Mouse (Mus musculus): ENCODE results near the gene Smpd1. TPM values are rescaled to one million over a fixed set of nuclear protein-coding genes. Genes with fewer than 3 reads are reported as not detected.

Smpd1 gene
- polyA plus RNA-seq, 1 experiment from 2014 or later, result 40.8 TPM

DNA sequence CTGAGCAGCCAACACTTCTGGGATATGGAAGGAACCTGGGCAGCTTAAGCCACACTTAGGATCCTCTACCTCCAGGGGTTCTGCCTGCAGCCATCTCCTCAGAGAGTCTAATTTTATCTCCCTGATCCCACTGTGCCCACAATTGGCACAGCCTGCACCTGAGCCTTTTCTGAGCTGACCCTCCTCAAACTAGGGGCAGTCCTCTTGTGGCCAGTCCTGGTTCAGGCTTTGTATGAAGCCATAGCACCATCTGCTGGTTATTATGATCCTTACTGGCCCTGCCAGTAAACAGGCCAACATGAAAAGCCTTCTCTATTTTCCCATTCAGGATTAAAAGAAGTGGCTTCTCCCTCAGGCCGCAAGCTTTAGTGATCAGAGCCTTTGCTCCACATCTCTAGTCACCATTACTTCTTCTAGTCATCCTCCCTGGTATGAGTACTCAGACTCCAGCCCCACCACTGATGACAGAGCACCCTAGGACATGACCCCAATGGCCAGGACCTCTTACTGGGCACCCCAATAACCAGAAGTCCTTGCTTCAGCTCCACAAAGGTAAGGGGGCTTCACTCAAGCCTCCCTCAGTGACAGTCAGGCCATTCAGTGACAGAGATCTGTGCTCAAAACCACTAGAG, 26.7 kb upstream of the Smpd1 start:
- no peaks in the 10 kb centered on the region for H3K27me3 ChIP-seq
- ATAC-seq (ENCODE audit: low FRiP score, low read depth), result peak; percentile 71; the same call in 1 of the 2 replicates
- 62% methylated on average over 1 of the region's 1 CpGs for WGBS
- H3K4me2 ChIP-seq (replicated peaks), result no peak overlapping the region
- no peak overlapping the region for H3K4me3 ChIP-seq
- no peaks in the 10 kb centered on the region for H3K36me3 ChIP-seq
- no peaks in the 10 kb centered on the region for H3K9me3 ChIP-seq
- no peak overlapping the region for H3K27ac ChIP-seq
- H3K4me1 ChIP-seq, result no peaks in the 10 kb centered on the region
- H3K9ac ChIP-seq, result no peak overlapping the region

GRCm38 (mm10) chr7:105528094-105528493, 26.1 kb upstream of the Smpd1 start:
- 79% methylated on average over 4 of the region's 4 CpGs for WGBS
- Histone ChIP-seq H3K4me2 (replicated peaks) (no peak overlapping the region), H3K9me3 (no peaks in the 10 kb centered on the region), H3K36me3 (no peaks in the 10 kb centered on the region), H3K4me1 (no peaks in the 10 kb centered on the region), H3K27me3 (no peaks in the 10 kb centered on the region), H3K9ac (no peak overlapping the region), H3K4me3 (no peak overlapping the region), H3K27ac (no peak overlapping the region)
- no peak for ATAC-seq (ENCODE audit: low FRiP score, low read depth)

GRCm38 (mm10) chr7:105534162-105534561, 20.0 kb upstream of the Smpd1 start:
- Histone ChIP-seq H3K9ac (no peak overlapping the region), H3K4me2 (replicated peaks) (no peak overlapping the region), H3K9me3 (no peaks in the 10 kb centered on the region), H3K36me3 (no peaks in the 10 kb centered on the region), H3K4me3 (no peak overlapping the region), H3K27ac (no peak overlapping the region), H3K4me1 (no peaks in the 10 kb centered on the region), H3K27me3 (no peaks in the 10 kb centered on the region)
- 92% methylated on average over 3 of the region's 3 CpGs for WGBS
- ATAC-seq (ENCODE audit: low FRiP score, low read depth), result no peak

DNA sequence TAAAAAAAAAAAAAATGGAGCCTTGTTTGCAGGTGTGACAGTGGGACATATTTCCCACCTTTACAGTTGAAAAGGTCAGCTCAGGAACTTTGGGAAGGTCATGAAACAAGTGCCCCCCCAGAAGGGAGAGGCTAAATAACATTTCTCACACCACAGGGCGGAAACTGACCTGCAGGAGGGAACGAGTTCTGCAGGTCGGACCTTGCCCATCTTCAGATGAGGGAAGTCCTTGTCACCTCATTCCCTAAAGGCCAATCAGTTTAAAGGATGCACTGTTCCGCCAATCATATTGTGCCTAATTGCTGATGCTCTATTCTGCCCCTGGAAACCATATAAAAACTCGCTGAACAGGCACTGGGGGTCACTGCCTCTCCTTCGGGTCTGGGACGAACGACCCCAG, 8.2 kb upstream of the Smpd1 start:
- no peaks in the 10 kb centered on the region for H3K36me3 ChIP-seq
- no peak for ATAC-seq (ENCODE audit: low FRiP score, low read depth)
- peaks cover 4% of the 10 kb centered on the region; the same call in 1 of the 2 replicates for H3K4me1 ChIP-seq
- no peak overlapping the region for H3K27ac ChIP-seq
- no peak overlapping the region for H3K4me3 ChIP-seq
- no peak overlapping the region for H3K4me2 ChIP-seq (replicated peaks)
- no peaks in the 10 kb centered on the region for H3K9me3 ChIP-seq
- 64% methylated on average over 8 of the region's 8 CpGs for WGBS
- no peaks in the 10 kb centered on the region for H3K27me3 ChIP-seq
- H3K9ac ChIP-seq, result no peak overlapping the region

DNA sequence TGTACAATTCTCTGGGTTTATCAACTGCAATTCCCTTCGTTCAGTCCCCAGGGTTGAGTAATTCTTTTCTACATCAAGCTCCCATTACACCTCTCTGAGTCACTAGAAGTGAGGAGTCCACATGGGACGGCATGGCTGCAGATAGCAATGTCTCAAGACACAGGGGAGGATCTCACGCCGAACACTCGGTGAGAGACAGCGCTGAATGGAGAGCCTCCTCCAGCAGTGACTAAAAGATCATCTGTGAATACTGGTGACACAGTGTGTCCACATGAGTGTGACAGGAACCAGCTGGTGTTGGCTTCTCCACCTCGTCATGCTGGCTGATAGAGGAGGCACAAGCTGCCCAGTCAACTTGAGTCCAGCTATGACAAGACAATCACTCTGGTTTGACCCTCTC, 6.2 kb upstream of the Smpd1 start:
- H3K36me3 ChIP-seq, result no peaks in the 10 kb centered on the region
- no peak overlapping the region for H3K27ac ChIP-seq
- no peak overlapping the region for H3K9ac ChIP-seq
- H3K4me3 ChIP-seq, result no peak overlapping the region
- no peak for ATAC-seq (ENCODE audit: low FRiP score, low read depth)
- no peak overlapping the region for H3K4me2 ChIP-seq (replicated peaks)
- WGBS, result 89% methylated on average over 7 of the region's 7 CpGs
- H3K27me3 ChIP-seq, result no peaks in the 10 kb centered on the region
- H3K4me1 ChIP-seq, result peaks cover 4% of the 10 kb centered on the region; the same call in 1 of the 2 replicates
- no peaks in the 10 kb centered on the region for H3K9me3 ChIP-seq

DNA sequence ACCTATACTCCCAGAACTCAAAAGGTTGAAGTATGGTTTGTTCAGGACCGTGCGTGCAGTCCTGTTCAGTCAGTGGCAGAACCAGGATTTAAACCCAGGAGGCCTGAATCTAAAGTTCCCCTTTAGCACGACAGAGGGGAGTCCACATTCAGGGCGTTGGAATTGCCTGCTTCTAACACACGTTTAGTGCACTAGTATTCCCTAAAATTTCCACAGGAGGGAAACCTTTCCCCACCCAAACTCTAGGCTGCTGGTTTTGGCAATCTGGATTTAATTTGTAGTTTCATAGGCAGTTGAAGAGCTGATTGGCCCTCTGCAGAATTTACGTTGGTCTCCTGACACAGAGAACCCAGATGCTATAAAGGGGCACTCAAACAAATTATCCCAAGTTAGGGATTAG, 5.1 kb upstream of the Smpd1 start:
- 23% methylated on average over 6 of the region's 6 CpGs for WGBS
- Histone ChIP-seq H3K4me2 (replicated peaks) (peak overlapping the region; percentile 23; the same call in 1 of the 2 replicates), H3K9ac (no peak overlapping the region), H3K27me3 (no peaks in the 10 kb centered on the region), H3K4me3 (no peak overlapping the region), H3K9me3 (no peaks in the 10 kb centered on the region), H3K4me1 (peaks cover 4% of the 10 kb centered on the region; the same call in 1 of the 2 replicates), H3K27ac (peak overlapping the region; percentile 74; the same call in 1 of the 2 replicates), H3K36me3 (no peaks in the 10 kb centered on the region)
- peak; percentile 74 for ATAC-seq (ENCODE audit: low FRiP score, low read depth)

GRCm38 (mm10) chr7:105553456-105554211, 526 bp upstream of the Smpd1 start:
- Histone ChIP-seq H3K4me1 (peaks cover 20% of the 10 kb centered on the region), H3K9ac (peak overlapping the region; percentile 78), H3K4me2 (replicated peaks) (peak overlapping the region; percentile 73), H3K9me3 (no peaks in the 10 kb centered on the region), H3K4me3 (peak overlapping the region; percentile 71), H3K36me3 (peaks cover 22% of the 10 kb centered on the region), H3K27ac (no peak overlapping the region), H3K27me3 (no peaks in the 10 kb centered on the region)
- ATAC-seq (ENCODE audit: low FRiP score, low read depth), result no peak
- 31% methylated on average over 26 of the region's 27 CpGs for WGBS

GRCm38 (mm10) chr7:105555571-105555970, 1.4 kb downstream of the Smpd1 start:
- no peaks in the 10 kb centered on the region for H3K27me3 ChIP-seq
- no peak for ATAC-seq (ENCODE audit: low FRiP score, low read depth)
- H3K9ac ChIP-seq, result peak overlapping the region; percentile 78; the same call in 1 of the 2 replicates
- H3K4me1 ChIP-seq, result peaks cover 17% of the 10 kb centered on the region
- H3K9me3 ChIP-seq, result no peaks in the 10 kb centered on the region
- WGBS, result 88% methylated on average over 10 of the region's 10 CpGs
- peak overlapping the region; percentile 73 for H3K4me2 ChIP-seq (replicated peaks)
- no peak overlapping the region for H3K27ac ChIP-seq
- H3K4me3 ChIP-seq, result peak overlapping the region; percentile 71; the same call in 1 of the 2 replicates
- peaks cover 36% of the 10 kb centered on the region for H3K36me3 ChIP-seq

GRCm38 (mm10) chr7:105556406-105556805, 2.2 kb downstream of the Smpd1 start:
- Histone ChIP-seq H3K9me3 (no peaks in the 10 kb centered on the region), H3K4me2 (replicated peaks) (no peak overlapping the region), H3K27ac (no peak overlapping the region), H3K27me3 (no peaks in the 10 kb centered on the region), H3K36me3 (peaks cover 42% of the 10 kb centered on the region), H3K4me3 (no peak overlapping the region), H3K9ac (no peak overlapping the region), H3K4me1 (peaks cover 17% of the 10 kb centered on the region)
- no peak for ATAC-seq (ENCODE audit: low FRiP score, low read depth)
- WGBS, result 91% methylated on average over 8 of the region's 8 CpGs

GRCm38 (mm10) chr7:105557671-105558070, 3.5 kb downstream of the Smpd1 start:
- no peak overlapping the region for H3K27ac ChIP-seq
- H3K27me3 ChIP-seq, result no peaks in the 10 kb centered on the region
- H3K4me1 ChIP-seq, result peaks cover 17% of the 10 kb centered on the region
- ATAC-seq (ENCODE audit: low FRiP score, low read depth), result no peak
- 78% methylated on average over 11 of the region's 11 CpGs for WGBS
- no peak overlapping the region for H3K9ac ChIP-seq
- H3K36me3 ChIP-seq, result peaks cover 52% of the 10 kb centered on the region
- H3K9me3 ChIP-seq, result no peaks in the 10 kb centered on the region
- H3K4me2 ChIP-seq (replicated peaks), result no peak overlapping the region
- H3K4me3 ChIP-seq, result no peak overlapping the region

GRCm38 (mm10) chr7:105559016-105559415, 4.9 kb downstream of the Smpd1 start:
- no peak overlapping the region for H3K4me2 ChIP-seq (replicated peaks)
- no peaks in the 10 kb centered on the region for H3K9me3 ChIP-seq
- 96% methylated on average over 8 of the region's 9 CpGs for WGBS
- H3K4me3 ChIP-seq, result no peak overlapping the region
- ATAC-seq (ENCODE audit: low FRiP score, low read depth), result no peak
- H3K4me1 ChIP-seq, result peaks cover 17% of the 10 kb centered on the region
- no peaks in the 10 kb centered on the region for H3K27me3 ChIP-seq
- H3K27ac ChIP-seq, result no peak overlapping the region
- peaks cover 62% of the 10 kb centered on the region for H3K36me3 ChIP-seq
- no peak overlapping the region for H3K9ac ChIP-seq

DNA sequence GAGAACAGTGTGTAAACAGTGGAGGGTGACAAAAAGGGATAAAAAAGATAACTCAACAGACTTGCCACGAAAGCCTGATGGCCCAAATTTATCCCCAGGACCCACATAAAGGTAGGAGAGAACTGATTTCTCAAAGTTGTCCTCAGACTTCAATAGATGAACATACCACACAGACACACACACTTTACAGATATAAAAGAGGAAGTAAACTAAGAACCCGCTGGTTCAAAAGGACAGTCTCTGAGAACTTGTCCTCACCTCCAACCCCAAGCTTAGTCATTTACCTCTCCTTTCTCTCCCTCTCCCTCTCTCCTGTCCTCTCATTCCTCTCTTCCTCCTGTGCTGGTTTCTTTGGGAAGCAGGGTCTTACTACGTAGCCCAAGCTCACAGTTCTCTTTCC, 8.2 kb downstream of the Smpd1 start:
- Histone ChIP-seq H3K36me3 (peaks cover 86% of the 10 kb centered on the region), H3K4me3 (no peak overlapping the region)

More for the DNA sequence above, 8.2 kb downstream of the Smpd1 start:
- H3K27ac ChIP-seq, result no peak overlapping the region
- 100% methylated on average over 3 of the region's 3 CpGs for WGBS
- no peaks in the 10 kb centered on the region for H3K9me3 ChIP-seq
- H3K9ac ChIP-seq, result no peak overlapping the region
- no peak for ATAC-seq (ENCODE audit: low FRiP score, low read depth)
- no peaks in the 10 kb centered on the region for H3K4me1 ChIP-seq
- no peak overlapping the region for H3K4me2 ChIP-seq (replicated peaks)
- no peaks in the 10 kb centered on the region for H3K27me3 ChIP-seq
